22 mouse cellular contexts compared by ENCODE assay signal in genomic region chr3:9148605-9149004, GRCm38 (mm10).
"Had no signal": no experiment of that assay in that cellular context is flagged by ENCODE, and none has a peak within 500 bp of the region (broad histone marks: within the 10 kb centered on the region; RNA-seq: fewer than 3 reads in every experiment).

No protein-coding gene starts in this region.

- H3K4me3 ChIP-seq: kidney, embryonic 15.5 days; left cerebral cortex, adult 2 months; limb, embryonic 12.5 days; limb, embryonic 15.5 days; liver, embryonic 12.5 days; liver, embryonic 15.5 days; megakaryocyte, embryonic 14.5 days; midbrain, embryonic 10.5 days; midbrain, embryonic 13.5 days; myocyte; stomach, embryonic 15.5 days had no signal

- H3K27ac ChIP-seq: kidney, embryonic 15.5 days; left cerebral cortex, adult 2 months; limb, embryonic 12.5 days; limb, embryonic 15.5 days; liver, embryonic 12.5 days; liver, embryonic 15.5 days; midbrain, embryonic 10.5 days; midbrain, embryonic 13.5 days; stomach, embryonic 15.5 days had no signal

- H3K9me3 ChIP-seq: kidney, embryonic 15.5 days; limb, embryonic 12.5 days; limb, embryonic 15.5 days; liver, embryonic 12.5 days; liver, embryonic 15.5 days; midbrain, embryonic 10.5 days; midbrain, embryonic 13.5 days; stomach, embryonic 15.5 days had no signal

- H3K36me3 ChIP-seq: kidney, embryonic 15.5 days; limb, embryonic 12.5 days; limb, embryonic 15.5 days; liver, embryonic 12.5 days; liver, embryonic 15.5 days; midbrain, embryonic 10.5 days; midbrain, embryonic 13.5 days; stomach, embryonic 15.5 days had no signal

- H3K4me2 ChIP-seq: kidney, embryonic 15.5 days; limb, embryonic 12.5 days; limb, embryonic 15.5 days; liver, embryonic 12.5 days; liver, embryonic 15.5 days; midbrain, embryonic 13.5 days; stomach, embryonic 15.5 days had no signal

- H3K9ac ChIP-seq: kidney, embryonic 15.5 days; limb, embryonic 12.5 days; limb, embryonic 15.5 days; liver, embryonic 12.5 days; liver, embryonic 15.5 days; midbrain, embryonic 13.5 days; stomach, embryonic 15.5 days had no signal

- DNase-seq: kidney, adult 11 months; kidney, adult 8-10 months; kidney, postnatal 10 days; kidney, postnatal 36 days; layer of hippocampus, postnatal 36 days; left cerebral cortex, postnatal 4 days; lung, adult 2 months; lung, postnatal 14 days; lung, postnatal 4 days; thymus, postnatal 25 days had no signal

- ATAC-seq: liver, embryonic 12.5 days; midbrain, embryonic 13.5 days; midbrain, embryonic 16.5 days had no signal

- H3K27me3 ChIP-seq: kidney, embryonic 15.5 days; limb, embryonic 12.5 days; limb, embryonic 15.5 days; liver, embryonic 12.5 days; liver, embryonic 15.5 days; megakaryocyte, embryonic 14.5 days; midbrain, embryonic 13.5 days; stomach, embryonic 15.5 days had no signal

- H3K4me1 ChIP-seq: kidney, embryonic 15.5 days; limb, embryonic 12.5 days; liver, embryonic 12.5 days; liver, embryonic 15.5 days; midbrain, embryonic 13.5 days; stomach, embryonic 15.5 days had no signal
